Mouse (Mus musculus) heart, postnatal 36 days (tissue): ENCODE data around the gene Pde1b. TPM values are rescaled to one million over a fixed set of nuclear protein-coding genes. Genes with fewer than 3 reads are reported as not detected.

Experiments
- DNase-seq, 2 experiments: peaks; one replicate each; pipeline ENCODE4 v3.0.0; 2021 to 2022
- intact Hi-C: fragments of 180-260 bp; cut with DNase I; formaldehyde crosslinking; loops from one replicate; pipeline ENCODE4 v1.15.1; 2025
- total RNA-seq, 2 experiments: library from RNA; stranded (reverse); gene quantifications; 2 replicates each; pipeline ENCODE4 v1.2.3; 2021

Pde1b gene
- total RNA-seq, 2 experiments from 2014 or later: 1.2 to 1.5 TPM

- intact Hi-C loops: no loop called here
- no peak for DNase-seq
Observed at GRCm38 (mm10) chr15:103503660-103504059, 826 bp downstream of the Pde1b start.

- intact Hi-C loops: no loop called here
Observed at GRCm38 (mm10) chr15:103509317-103509716, 6.5 kb downstream of the Pde1b start.

GRCm38 (mm10) chr15:103511652-103512051, 8.8 kb downstream of the Pde1b start:
- intact Hi-C loops: no loop called here
- no peak for DNase-seq

More at GRCm38 (mm10) chr15:103509317-103509716, 6.5 kb downstream of the Pde1b start:
- no peak for DNase-seq

- intact Hi-C loops: no loop called here
Observed at GRCm38 (mm10) chr15:103513621-103514031, 10.8 kb downstream of the Pde1b start.

GRCm38 (mm10) chr15:103514119-103514518, 11.3 kb downstream of the Pde1b start:
- peak; percentile 55 to 61 for DNase-seq
- intact Hi-C loops: no loop called here

More at GRCm38 (mm10) chr15:103513621-103514031, 10.8 kb downstream of the Pde1b start:
- DNase-seq: no peak

GRCm38 (mm10) chr15:103514914-103515313, 12.1 kb downstream of the Pde1b start:
- intact Hi-C loops: no loop called here
- DNase-seq: peak in 1 of 2 experiments; percentile 18

- intact Hi-C loops: no loop called here
- no peak for DNase-seq
Observed at GRCm38 (mm10) chr15:103518600-103519385, 16.0 kb downstream of the Pde1b start.

GRCm38 (mm10) chr15:103519386-103520378, 16.8 kb downstream of the Pde1b start:
- no peak for DNase-seq
- intact Hi-C loops: no loop called here

- intact Hi-C loops: no loop called here
- no peak for DNase-seq
Observed at GRCm38 (mm10) chr15:103522458-103523099, 19.7 kb downstream of the Pde1b start.

GRCm38 (mm10) chr15:103523156-103523555, 20.3 kb downstream of the Pde1b start:
- no peak for DNase-seq
- intact Hi-C loops: no loop called here

GRCm38 (mm10) chr15:103530372-103530771, 27.5 kb downstream of the Pde1b start:
- peak; percentile 43 to 52 for DNase-seq
- intact Hi-C loops: no loop called here

GRCm38 (mm10) chr15:103534054-103534620, 31.3 kb downstream of the Pde1b start:
- intact Hi-C loops: no loop called here

GRCm38 (mm10) chr15:103535030-103535429, 32.2 kb downstream of the Pde1b start:
- intact Hi-C loops: no loop called here
- no peak for DNase-seq

More at GRCm38 (mm10) chr15:103534054-103534620, 31.3 kb downstream of the Pde1b start:
- no peak for DNase-seq

GRCm38 (mm10) chr15:103535786-103536185, 33.0 kb downstream of the Pde1b start:
- no peak for DNase-seq
- intact Hi-C loops: no loop called here

- no peak for DNase-seq
- intact Hi-C loops: no loop called here
Observed at GRCm38 (mm10) chr15:103536456-103536855, 33.6 kb downstream of the Pde1b start.

GRCm38 (mm10) chr15:103537011-103537821, 34.4 kb downstream of the Pde1b start:
- DNase-seq: peak in 1 of 2 experiments; percentile 10
- intact Hi-C loops: no loop called here

GRCm38 (mm10) chr15:103537822-103538213, 35.0 kb downstream of the Pde1b start, which contains the start of gene Ppp1r1a:
Gene Ppp1r1a, minus strand, starts transcription at chr15:103538003.
- intact Hi-C loops: no loop called here

GRCm38 (mm10) chr15:103539259-103539658, 36.4 kb downstream of the Pde1b start:
- DNase-seq: no peak
- intact Hi-C loops: no loop called here

More at GRCm38 (mm10) chr15:103537822-103538213, 35.0 kb downstream of the Pde1b start, which contains the start of gene Ppp1r1a:
- peak in 1 of 2 experiments; percentile 28 for DNase-seq

GRCm38 (mm10) chr15:103540646-103541045, 37.8 kb downstream of the Pde1b start:
- DNase-seq: no peak
- intact Hi-C loops: no loop called here
